Mouse (Mus musculus): ENCODE data around the gene Olfr350.

DNA sequence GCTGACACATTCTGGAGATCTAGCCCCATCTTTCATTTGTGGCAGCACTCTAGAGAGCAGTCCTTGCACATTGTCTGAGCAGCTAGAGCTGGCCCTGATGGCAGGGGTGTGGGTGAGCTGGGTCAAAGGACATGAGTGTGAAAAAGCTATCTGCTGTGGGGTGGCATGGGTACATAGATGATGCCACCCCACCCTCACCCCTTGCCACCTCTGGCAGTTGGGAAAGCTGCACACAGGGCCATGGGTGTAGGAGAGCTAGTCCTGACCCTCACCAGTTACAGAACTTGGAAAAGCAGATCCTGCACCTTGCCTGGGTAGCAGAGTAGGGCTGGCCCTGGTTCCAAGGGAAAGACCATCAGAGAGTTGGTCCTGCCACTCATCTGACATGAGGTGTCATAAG, 51.0 kb downstream of the Olfr350 start:
- TF ChIP-seq POLR2A (IDR thresholded peaks at IDR 0.05; ENCODE audit: extremely low read depth, insufficient read depth, low read length) (no peak), CTCF (IDR thresholded peaks at IDR 0.05; ENCODE audit: extremely low read depth, insufficient read depth, low read length) (no peak)
